Mouse (Mus musculus) spleen, postnatal 36 days (tissue): Measurements from ENCODE around the gene Ubash3a.

ENCODE experiments used
- DNase-seq, 2 experiments: peaks; one replicate each; pipeline ENCODE4 v3.0.0; 2022; ENCODE audit warnings: low spot score in 2 of 2, mixed read lengths in 1 of 2

The Ubash3a gene

GRCm38 (mm10) chr17:31207771-31208334, at the start of gene Ubash3a:
Ubash3a (plus strand) TSS chr17:31207873.
- DNase-seq = peak; percentile 50 to 51

- no peak for DNase-seq
Measured at GRCm38 (mm10) chr17:31157921-31158320, 49.8 kb upstream of the Ubash3a start.

GRCm38 (mm10) chr17:31160291-31160690, 47.4 kb upstream of the Ubash3a start:
- DNase-seq = no peak

- no peak for DNase-seq
Measured at GRCm38 (mm10) chr17:31162607-31163006, 45.1 kb upstream of the Ubash3a start.

GRCm38 (mm10) chr17:31163821-31164220, 43.9 kb upstream of the Ubash3a start:
- DNase-seq = no peak

GRCm38 (mm10) chr17:31165127-31165526, 42.5 kb upstream of the Ubash3a start, which contains the start of gene Tff1:
Tff1 (minus strand) TSS chr17:31165277.
- no peak for DNase-seq

GRCm38 (mm10) chr17:31169796-31170195, 37.9 kb upstream of the Ubash3a start:
- no peak for DNase-seq

- no peak for DNase-seq
Measured at GRCm38 (mm10) chr17:31176321-31176720, 31.4 kb upstream of the Ubash3a start.

- DNase-seq = no peak
Measured at GRCm38 (mm10) chr17:31181490-31181889, 26.2 kb upstream of the Ubash3a start.

GRCm38 (mm10) chr17:31183180-31183974, 24.3 kb upstream of the Ubash3a start:
- DNase-seq = peak in 1 of 2 experiments; percentile 36

- no peak for DNase-seq
Measured at GRCm38 (mm10) chr17:31184269-31184990, 23.2 kb upstream of the Ubash3a start.

GRCm38 (mm10) chr17:31187370-31187769, 20.3 kb upstream of the Ubash3a start:
- DNase-seq = peak; percentile 68 to 69

GRCm38 (mm10) chr17:31191825-31192224, 15.8 kb upstream of the Ubash3a start:
- DNase-seq = no peak

GRCm38 (mm10) chr17:31192663-31193062, 15.0 kb upstream of the Ubash3a start:
- DNase-seq = peak; percentile 31 to 48

GRCm38 (mm10) chr17:31193360-31193759, 14.3 kb upstream of the Ubash3a start:
- DNase-seq = no peak

GRCm38 (mm10) chr17:31195207-31195606, 12.5 kb upstream of the Ubash3a start:
- no peak for DNase-seq

- DNase-seq = no peak
Measured at GRCm38 (mm10) chr17:31196283-31196682, 11.4 kb upstream of the Ubash3a start.

- DNase-seq = no peak
Measured at GRCm38 (mm10) chr17:31198877-31199276, 8.8 kb upstream of the Ubash3a start, which contains the start of gene Tmprss3. Tmprss3 (minus strand) TSS chr17:31198977.

GRCm38 (mm10) chr17:31208654-31209053, 981 bp downstream of the Ubash3a start:
- DNase-seq = no peak

- no peak for DNase-seq
Measured at GRCm38 (mm10) chr17:31209376-31209930, 1.8 kb downstream of the Ubash3a start.

GRCm38 (mm10) chr17:31210299-31210698, 2.6 kb downstream of the Ubash3a start:
- no peak for DNase-seq

GRCm38 (mm10) chr17:31211881-31212280, 4.2 kb downstream of the Ubash3a start:
- no peak for DNase-seq
